In the genomic region with DNA sequence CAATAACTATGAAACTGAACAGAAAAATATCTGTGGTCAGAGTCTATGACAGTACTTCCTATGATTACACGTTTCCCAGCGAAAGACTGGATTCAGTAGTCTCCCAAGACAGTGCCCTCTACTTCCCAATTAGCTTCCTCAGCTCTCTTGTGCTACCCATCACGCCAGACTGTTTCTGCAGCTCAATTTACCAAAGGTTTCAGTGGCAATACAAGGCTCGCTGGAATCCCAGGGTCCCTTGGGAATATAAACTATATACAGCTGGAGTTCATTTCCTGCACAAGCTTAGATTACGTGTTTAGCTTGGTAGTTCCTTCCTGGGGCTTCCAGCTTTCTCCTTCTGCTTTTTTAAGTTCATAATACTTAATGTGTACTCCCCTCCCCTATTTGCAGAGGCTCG, we compare ENCODE assay signal across 12 mouse cellular contexts.
A peak's percentile ranks its signal among the peaks of the same experiment; 100 is the strongest.
DNase-seq lines count a peak whose midpoint lies in the region; ATAC-seq and TF ChIP-seq lines count a peak whose summit lies in the region.
"Had no signal": no experiment of that assay in that cellular context is flagged by ENCODE, and none has a peak within 500 bp of the region (broad histone marks: within the 10 kb centered on the region; RNA-seq: fewer than 3 reads in every experiment).

No protein-coding gene starts in this region.

- H3ac ChIP-seq in myocyte (ENCODE audit: control insufficient read depth, insufficient read length): no peak overlapping the region

- no peaks in the 10 kb centered on the region for H3K9me3 ChIP-seq in hindbrain, embryonic 10.5 days
- H3K9me3 ChIP-seq in hindbrain, embryonic 13.5 days: no peaks in the 10 kb centered on the region
- H3K9me3 ChIP-seq in midbrain, embryonic 11.5 days (ENCODE audit: control insufficient read depth, low read length): no peaks in the 10 kb centered on the region
- no peaks in the 10 kb centered on the region for H3K9me3 ChIP-seq in midbrain, embryonic 13.5 days
- no peaks in the 10 kb centered on the region for H3K9me3 ChIP-seq in embryonic facial prominence, embryonic 15.5 days (replicated peaks)
- H3K9me3 ChIP-seq: forebrain, embryonic 13.5 days had no signal

- no peak overlapping the region for H3K27ac ChIP-seq in hindbrain, embryonic 10.5 days
- no peak overlapping the region for H3K27ac ChIP-seq in hindbrain, embryonic 13.5 days
- no peak overlapping the region for H3K27ac ChIP-seq in midbrain, embryonic 11.5 days (ENCODE audit: low read depth, low read length)
- no peak overlapping the region for H3K27ac ChIP-seq in midbrain, embryonic 13.5 days
- no peak overlapping the region; the same call in 1 of the 2 replicates for H3K27ac ChIP-seq in embryonic facial prominence, embryonic 15.5 days (replicated peaks)
- H3K27ac ChIP-seq: forebrain, embryonic 13.5 days had no signal

- no peak overlapping the region for H3K4me3 ChIP-seq in hindbrain, embryonic 10.5 days
- no peak overlapping the region for H3K4me3 ChIP-seq in hindbrain, embryonic 13.5 days
- no peak overlapping the region for H3K4me3 ChIP-seq in midbrain, embryonic 11.5 days (ENCODE audit: low read depth, low read length)
- no peak overlapping the region for H3K4me3 ChIP-seq in midbrain, embryonic 13.5 days (replicated peaks)
- no peak overlapping the region for H3K4me3 ChIP-seq in embryonic facial prominence, embryonic 15.5 days (replicated peaks)
- H3K4me3 ChIP-seq in myocyte: no peak overlapping the region
- H3K4me3 ChIP-seq: forebrain, embryonic 13.5 days had no signal

- peak; percentile 15 for DNase-seq in hindbrain, embryonic 10.5 days (ENCODE audit: low spot score)
- peak; percentile 85 for DNase-seq in midbrain, embryonic 11.5 days (ENCODE audit: low spot score, missing footprints)
- no peak for DNase-seq in cerebellum, postnatal 36 days
- no peak for DNase-seq in layer of hippocampus, postnatal 36 days
- DNase-seq: cerebellum, adult 18-20 months; thymus, postnatal 25 days had no signal

- no peaks in the 10 kb centered on the region for H3K36me3 ChIP-seq in hindbrain, embryonic 10.5 days
- H3K36me3 ChIP-seq in hindbrain, embryonic 13.5 days: no peaks in the 10 kb centered on the region
- no peaks in the 10 kb centered on the region for H3K36me3 ChIP-seq in midbrain, embryonic 11.5 days (ENCODE audit: control insufficient read depth, insufficient read depth, low read length)
- no peaks in the 10 kb centered on the region for H3K36me3 ChIP-seq in midbrain, embryonic 13.5 days
- no peaks in the 10 kb centered on the region for H3K36me3 ChIP-seq in embryonic facial prominence, embryonic 15.5 days
- no peaks in the 10 kb centered on the region for H3K36me3 ChIP-seq in myocyte (ENCODE audit: control insufficient read depth, insufficient read depth)

- H3K4me1 ChIP-seq in hindbrain, embryonic 10.5 days (replicated peaks): peaks cover 24% of the 10 kb centered on the region
- H3K4me1 ChIP-seq in hindbrain, embryonic 13.5 days (replicated peaks): peaks cover 16% of the 10 kb centered on the region
- peaks cover 10% of the 10 kb centered on the region for H3K4me1 ChIP-seq in midbrain, embryonic 11.5 days (ENCODE audit: control insufficient read depth, insufficient read depth, low read length)
- H3K4me1 ChIP-seq in midbrain, embryonic 13.5 days (replicated peaks): peaks cover 21% of the 10 kb centered on the region
- H3K4me1 ChIP-seq in embryonic facial prominence, embryonic 15.5 days: peaks cover 30% of the 10 kb centered on the region

- H3K27me3 ChIP-seq in hindbrain, embryonic 10.5 days (ENCODE audit: insufficient read depth, poor library complexity, severe bottlenecking): 0 out of 2 replicates have a peak, but pooled peaks cover 3% of the 10 kb centered on the region
- H3K27me3 ChIP-seq in hindbrain, embryonic 13.5 days: no peaks in the 10 kb centered on the region
- no peaks in the 10 kb centered on the region for H3K27me3 ChIP-seq in midbrain, embryonic 11.5 days (ENCODE audit: control insufficient read depth, insufficient read depth, low read length)
- no peaks in the 10 kb centered on the region for H3K27me3 ChIP-seq in midbrain, embryonic 13.5 days
- no peaks in the 10 kb centered on the region for H3K27me3 ChIP-seq in embryonic facial prominence, embryonic 15.5 days
- no peaks in the 10 kb centered on the region for H3K27me3 ChIP-seq in myocyte (ENCODE audit: control insufficient read depth, insufficient read depth, insufficient read length)
- H3K27me3 ChIP-seq: forebrain, embryonic 13.5 days had no signal

- H3K4me2 ChIP-seq in hindbrain, embryonic 13.5 days: no peak overlapping the region
- no peak overlapping the region for H3K4me2 ChIP-seq in midbrain, embryonic 11.5 days
- no peak overlapping the region for H3K4me2 ChIP-seq in midbrain, embryonic 13.5 days (replicated peaks)
- peak overlapping the region; percentile 15 for H3K4me2 ChIP-seq in embryonic facial prominence, embryonic 15.5 days (replicated peaks)
- peak overlapping the region; percentile 10 for H3K4me2 ChIP-seq in myocyte (ENCODE audit: low read depth)
- H3K4me2 ChIP-seq: forebrain, embryonic 13.5 days had no signal

- 52% methylated on average over 6 of the region's 6 CpGs for WGBS in hindbrain, embryonic 10.5 days
- WGBS in hindbrain, embryonic 13.5 days: 51% methylated on average over 6 of the region's 6 CpGs
- 64% methylated on average over 6 of the region's 6 CpGs for WGBS in midbrain, embryonic 11.5 days
- 57% methylated on average over 6 of the region's 6 CpGs for WGBS in midbrain, embryonic 13.5 days
- WGBS in embryonic facial prominence, embryonic 15.5 days: 17% methylated on average over 6 of the region's 6 CpGs

- no peak for ATAC-seq in hindbrain, embryonic 13.5 days (ENCODE audit: low FRiP score)
- no peak for ATAC-seq in midbrain, embryonic 11.5 days (ENCODE audit: low FRiP score)
- no peak for ATAC-seq in midbrain, embryonic 13.5 days
- ATAC-seq in embryonic facial prominence, embryonic 15.5 days (ENCODE audit: insufficient number of reproducible peaks, low FRiP score, low TSS enrichment, low read depth): peak; percentile 40; the same call in 1 of the 2 replicates
- ATAC-seq: activated CD4-positive, CD25-positive, alpha-beta regulatory T cell, adult 4 months; forebrain, embryonic 13.5 days had no signal

- H3K9ac ChIP-seq in hindbrain, embryonic 13.5 days: no peak overlapping the region
- no peak overlapping the region for H3K9ac ChIP-seq in midbrain, embryonic 11.5 days (ENCODE audit: low read length)
- H3K9ac ChIP-seq in midbrain, embryonic 13.5 days (replicated peaks): no peak overlapping the region
- H3K9ac ChIP-seq in embryonic facial prominence, embryonic 15.5 days: no peak overlapping the region
- H3K9ac ChIP-seq: forebrain, embryonic 13.5 days had no signal

- TF ChIP-seq POLR2A in myocyte (IDR thresholded peaks at IDR 0.05; ENCODE audit: insufficient read length, low read depth): no peak

- H3K79me2 ChIP-seq in myocyte (ENCODE audit: control insufficient read depth, insufficient read depth): no peaks in the 10 kb centered on the region

TF ChIP-seq in myocyte, 11 proteins besides CTCF, POLR2A, EP300 and RAD21:
- no peak for TF ChIP-seq TCF12 (IDR thresholded peaks at IDR 0.05; ENCODE audit: insufficient read depth, poor library complexity, severe bottlenecking)
- no peak for TF ChIP-seq USF1 (IDR thresholded peaks at IDR 0.05; ENCODE audit: low read depth)
- TF ChIP-seq REST (IDR thresholded peaks at IDR 0.05; ENCODE audit: insufficient read depth, insufficient read length): no peak
- no peak for TF ChIP-seq MYOD1 (IDR thresholded peaks at IDR 0.05; ENCODE audit: control insufficient read depth in 1 of 3, insufficient read length in 2 of 3, low read depth in 2 of 3)
- no peak for TF ChIP-seq SRF (IDR thresholded peaks at IDR 0.05; ENCODE audit: control insufficient read depth, insufficient read length, low read depth)
- no peak for TF ChIP-seq E2F4 (IDR thresholded peaks at IDR 0.05; ENCODE audit: insufficient read depth)
- TF ChIP-seq TCF3 (IDR thresholded peaks at IDR 0.05; ENCODE audit: insufficient read length, low read depth): no peak
- no peak for TF ChIP-seq CEBPB (IDR thresholded peaks at IDR 0.05; ENCODE audit: insufficient read depth, poor library complexity, severe bottlenecking)
- TF ChIP-seq MYOG (IDR thresholded peaks at IDR 0.05; ENCODE audit: control insufficient read depth in 1 of 3, insufficient read depth in 1 of 3, insufficient read length in 2 of 3, low read depth in 2 of 3): no peak

Comparison
In these comparisons a context has a peak if more than half of its experiments do, and no peak if none do; other contexts are left out.
1. DNase-seq: peak in hindbrain, embryonic 10.5 days (single experiment) and midbrain, embryonic 11.5 days (single experiment); none in cerebellum, postnatal 36 days (0 of 2) and layer of hippocampus, postnatal 36 days (0 of 2).
2. H3K4me2 ChIP-seq: peak in embryonic facial prominence, embryonic 15.5 days (single experiment) and myocyte (single experiment); none in hindbrain, embryonic 13.5 days (single experiment), midbrain, embryonic 11.5 days (single experiment) and midbrain, embryonic 13.5 days (single experiment).